Mouse (Mus musculus): ENCODE results near the gene Zfp277.

Zfp277 gene

DNA sequence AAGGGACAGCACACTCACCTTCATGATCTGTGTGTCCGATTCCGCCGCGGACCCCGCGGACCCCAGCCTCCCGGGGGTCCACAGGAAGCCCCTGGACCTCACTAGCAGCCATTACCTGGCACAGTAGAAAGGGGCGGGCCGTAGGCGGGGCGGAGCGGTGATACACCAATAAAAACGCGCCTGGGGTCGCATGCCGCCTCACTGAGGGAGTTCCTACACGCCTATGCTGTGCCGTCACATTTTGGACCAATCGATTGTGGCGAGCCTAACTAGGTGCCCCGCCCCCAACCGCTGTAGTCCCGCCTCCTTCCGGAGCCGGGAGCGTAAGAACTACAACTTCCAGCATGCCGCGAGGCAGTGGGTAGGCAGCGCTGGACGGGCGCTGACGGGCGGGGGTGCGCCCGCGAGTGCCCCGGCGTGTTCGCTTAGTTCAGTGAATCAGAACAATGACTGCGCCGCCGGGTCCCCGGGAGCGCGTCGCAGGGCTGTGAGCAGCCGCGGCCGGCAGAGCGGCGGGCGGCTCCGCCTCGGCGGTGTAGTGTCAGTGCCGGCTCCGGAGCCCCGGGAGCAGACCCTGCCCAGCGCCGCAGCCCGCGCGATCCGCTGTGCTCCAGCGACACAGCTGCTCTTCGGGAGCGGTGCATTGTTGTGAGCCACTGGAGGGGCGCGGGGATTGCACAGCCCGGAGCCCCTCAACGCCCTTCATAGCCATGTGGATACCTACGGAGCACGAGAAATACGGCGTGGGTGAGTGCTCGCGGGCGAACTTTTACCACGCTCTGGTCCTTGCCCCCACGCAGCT lies at the start of gene Zfp277, which contains the start of gene Dock4:
Gene Zfp277 (minus strand): TSS at position 255 of the 802 bp plus-strand sequence.
Gene Dock4 (plus strand): TSS at position 305 of the 802 bp plus-strand sequence.
- peak; percentile 99 for DNase-seq (ENCODE audit: low spot score in 2 of 2)

GRCm38 (mm10) chr12:40486047-40486837 lies 40.5 kb upstream of the Zfp277 start:
- DNase-seq (ENCODE audit: low spot score in 2 of 2): no peak

GRCm38 (mm10) chr12:40485210-40485609 lies 39.5 kb upstream of the Zfp277 start:
- DNase-seq (ENCODE audit: low spot score in 2 of 2): no peak

GRCm38 (mm10) chr12:40484224-40484623 lies 38.5 kb upstream of the Zfp277 start:
- DNase-seq (ENCODE audit: low spot score in 2 of 2): peak in 1 of 2 experiments; percentile 42

DNA sequence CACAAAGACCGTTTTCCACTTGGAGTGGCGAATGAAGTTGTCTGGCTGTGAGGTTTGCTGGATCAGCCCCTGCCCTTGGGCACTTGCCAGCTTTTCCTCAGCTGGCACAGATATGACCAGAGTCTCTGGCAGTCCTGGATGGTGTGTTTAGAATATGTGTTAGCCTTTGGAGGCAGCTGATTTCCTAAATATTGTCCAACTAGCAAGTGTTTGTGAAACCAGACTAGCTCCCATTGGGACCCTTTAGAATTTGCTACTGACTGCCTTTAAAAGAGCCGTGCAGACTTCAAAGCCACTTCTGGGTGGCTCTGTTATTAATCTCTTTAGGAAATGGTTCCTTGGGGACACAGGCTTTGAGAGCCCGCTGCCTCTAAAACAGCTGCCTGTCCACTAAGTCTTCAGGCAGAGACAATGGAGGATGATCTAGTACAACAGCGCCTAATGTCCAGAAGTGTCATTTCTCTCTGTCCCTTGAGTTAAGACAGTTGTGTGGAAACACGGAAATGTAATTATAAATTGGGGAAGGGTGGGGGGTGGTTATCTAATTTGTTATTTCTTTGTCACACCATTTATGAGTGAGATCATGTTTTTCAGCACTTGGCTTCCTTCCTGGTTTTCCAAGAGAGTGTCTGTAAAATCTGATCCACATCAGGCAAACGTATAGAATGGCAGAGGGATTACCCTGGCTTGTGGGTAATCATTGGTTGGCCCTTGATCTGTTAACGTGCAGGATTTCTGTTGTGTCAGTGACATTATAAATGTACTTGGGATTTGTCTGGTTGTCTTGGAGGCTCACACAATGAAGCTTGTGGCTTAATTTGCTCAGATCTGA lies 32.1 kb upstream of the Zfp277 start:
- no peak for DNase-seq (ENCODE audit: low spot score in 2 of 2)

DNA sequence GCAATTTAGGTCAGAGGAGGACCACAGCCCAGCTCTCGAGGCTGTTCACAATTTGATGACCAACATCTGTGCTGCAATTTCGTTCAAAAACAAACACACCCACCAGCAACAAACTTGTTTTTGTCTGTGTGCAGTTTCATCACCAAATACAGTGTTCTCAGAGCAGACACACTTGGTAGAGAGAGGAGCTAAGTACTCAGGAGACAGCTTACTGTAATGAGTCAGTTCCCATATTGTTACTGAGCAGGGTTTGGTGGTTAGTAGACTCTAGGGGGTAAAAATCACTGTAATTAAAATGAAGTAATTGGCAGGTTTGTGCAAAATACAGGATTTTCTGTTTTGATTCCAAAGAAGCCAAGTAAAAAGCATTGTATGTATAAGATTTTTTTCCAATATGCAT lies 28.0 kb upstream of the Zfp277 start:
- DNase-seq (ENCODE audit: low spot score in 2 of 2): no peak

- no peak for DNase-seq (ENCODE audit: low spot score in 2 of 2)
These were observed 26.1 kb upstream of the Zfp277 start for GRCm38 (mm10) chr12:40471649-40472399.

GRCm38 (mm10) chr12:40469009-40469408 lies 23.3 kb upstream of the Zfp277 start:
- no peak for DNase-seq (ENCODE audit: low spot score in 2 of 2)

- DNase-seq (ENCODE audit: low spot score in 2 of 2): no peak
These were observed 22.5 kb upstream of the Zfp277 start for GRCm38 (mm10) chr12:40468235-40468634.

DNA sequence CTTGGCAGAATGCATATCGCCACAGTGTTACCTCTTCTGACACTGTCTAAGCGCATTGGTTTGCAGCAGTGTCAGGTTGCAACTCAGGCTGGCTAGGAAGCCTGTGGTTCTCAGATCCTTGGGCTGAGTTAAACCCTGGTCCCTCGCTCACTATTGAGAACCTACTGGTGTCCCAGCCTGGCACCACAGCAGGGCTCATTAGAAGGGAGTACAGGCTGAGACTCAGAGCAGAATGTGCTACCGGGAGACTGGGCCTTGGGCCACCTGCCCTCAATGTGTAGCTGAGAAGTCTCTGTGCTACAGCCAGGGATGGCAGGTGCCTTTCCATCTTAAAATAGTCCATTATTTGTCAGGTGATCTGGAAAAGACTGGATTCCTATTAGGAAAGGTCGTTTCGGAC lies 18.6 kb upstream of the Zfp277 start:
- DNase-seq (ENCODE audit: low spot score in 2 of 2): no peak

DNA sequence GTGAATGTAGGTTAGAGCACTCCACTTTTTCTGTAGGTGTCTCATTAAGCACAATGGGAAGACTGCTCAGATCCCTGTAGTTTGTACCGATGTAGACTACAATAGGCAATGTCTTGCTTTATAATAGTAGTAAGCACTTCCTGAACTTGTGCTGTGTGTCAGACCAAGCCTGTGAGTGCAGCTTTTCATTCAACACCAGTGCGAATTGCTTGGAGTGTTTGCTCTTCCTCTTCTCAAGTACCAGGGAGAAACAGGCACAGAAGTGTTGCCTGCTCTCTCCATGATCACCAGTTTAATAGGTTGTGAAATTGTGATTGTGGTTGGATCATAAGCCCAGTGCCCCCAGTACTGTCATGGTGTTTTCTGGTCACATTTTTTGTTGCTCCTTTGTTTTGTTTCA lies 18.1 kb upstream of the Zfp277 start:
- DNase-seq (ENCODE audit: low spot score in 2 of 2): no peak

GRCm38 (mm10) chr12:40462693-40463235 lies 17.1 kb upstream of the Zfp277 start:
- no peak for DNase-seq (ENCODE audit: low spot score in 2 of 2)

DNA sequence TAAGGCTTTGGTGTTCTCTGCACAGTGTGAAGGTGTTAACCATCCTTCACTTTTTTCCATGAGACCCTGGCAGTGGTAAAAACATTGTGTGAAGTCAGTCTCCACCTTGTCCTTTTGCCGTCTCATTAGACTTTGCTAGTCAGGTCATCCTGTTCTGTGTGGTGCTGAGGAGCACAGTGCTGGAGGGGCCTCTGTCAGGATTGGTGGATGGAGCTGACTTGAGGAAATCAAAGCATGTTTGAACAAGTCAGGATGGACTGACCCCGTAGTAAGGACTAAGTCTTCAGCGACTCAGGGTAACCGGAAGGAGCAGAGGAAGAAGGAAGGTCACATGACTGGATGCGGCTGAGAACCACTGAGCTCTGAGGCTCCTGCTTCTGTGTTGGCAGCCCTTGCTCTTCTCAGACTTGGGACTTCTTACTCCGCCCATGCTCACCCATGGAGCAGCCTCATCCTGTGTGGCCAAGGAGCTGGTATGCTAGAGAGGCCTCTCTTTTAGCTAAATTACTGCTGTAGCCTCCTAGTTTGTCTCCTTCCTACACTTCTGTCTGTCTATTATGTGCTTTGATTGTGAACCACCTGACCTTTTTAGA lies 14.1 kb upstream of the Zfp277 start:
- DNase-seq (ENCODE audit: low spot score in 2 of 2): no peak

DNA sequence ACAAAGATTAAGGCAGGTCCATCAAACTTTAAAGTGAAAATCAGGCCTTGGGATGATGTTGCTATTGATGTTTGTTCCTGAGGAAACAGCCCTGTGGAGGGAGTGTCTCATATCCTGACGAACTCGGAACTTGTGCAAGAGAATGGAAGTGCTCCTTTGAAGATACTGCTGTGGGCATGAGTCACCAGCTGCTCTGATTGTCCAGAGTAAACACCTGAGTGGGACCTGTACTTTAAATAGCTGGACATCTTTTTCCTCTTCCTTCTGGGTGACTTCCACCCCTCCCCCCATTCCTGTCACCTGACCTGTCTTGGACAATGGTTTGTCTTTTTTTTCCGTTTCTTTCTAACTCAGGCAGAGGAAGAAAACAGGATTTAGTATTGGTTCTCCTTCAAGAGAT lies 13.3 kb upstream of the Zfp277 start:
- DNase-seq (ENCODE audit: low spot score in 2 of 2): no peak

GRCm38 (mm10) chr12:40456517-40456916 lies 10.8 kb upstream of the Zfp277 start:
- no peak for DNase-seq (ENCODE audit: low spot score in 2 of 2)

- no peak for DNase-seq (ENCODE audit: low spot score in 2 of 2)
These were observed 3.6 kb upstream of the Zfp277 start for GRCm38 (mm10) chr12:40449119-40449795.

DNA sequence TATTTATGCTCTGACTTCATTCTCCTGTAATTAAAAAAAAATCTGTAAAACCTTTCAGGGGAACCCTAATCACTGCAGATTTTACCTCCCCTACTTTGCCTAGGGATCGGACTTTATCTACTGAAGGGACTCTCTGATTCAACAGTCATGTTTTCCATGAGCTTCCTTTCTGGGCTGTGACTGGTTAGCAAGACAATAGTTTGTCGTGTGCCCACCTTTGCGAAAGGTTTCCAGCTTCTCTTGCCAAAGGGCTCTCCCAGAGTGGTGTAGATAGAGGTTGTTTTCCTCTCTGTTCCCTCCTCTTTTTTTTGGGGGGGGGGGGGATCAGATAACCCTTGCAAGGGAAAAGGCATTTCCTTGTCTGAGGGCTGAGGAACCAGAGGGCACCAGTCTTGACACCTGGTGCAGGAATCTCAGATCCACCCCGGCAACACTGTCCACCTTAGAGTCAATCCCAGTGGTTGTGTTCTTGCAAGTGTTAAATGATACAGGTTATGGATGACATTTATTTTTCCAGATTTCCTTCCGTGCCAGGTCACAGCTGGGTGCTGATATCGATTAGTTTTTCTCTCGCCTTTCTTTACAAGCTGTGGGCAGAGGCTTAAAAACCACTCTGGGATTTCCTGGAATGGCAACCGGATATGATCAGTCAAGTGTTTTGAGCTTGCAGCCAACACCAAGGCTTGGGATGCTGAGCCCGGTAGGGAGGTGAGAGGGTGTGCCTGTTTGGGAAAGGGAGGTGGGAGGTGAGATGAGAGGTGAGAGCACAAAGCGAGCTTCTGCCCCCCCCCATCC lies 2.1 kb upstream of the Zfp277 start:
- peak in 1 of 2 experiments; percentile 33 for DNase-seq (ENCODE audit: low spot score in 2 of 2)

DNA sequence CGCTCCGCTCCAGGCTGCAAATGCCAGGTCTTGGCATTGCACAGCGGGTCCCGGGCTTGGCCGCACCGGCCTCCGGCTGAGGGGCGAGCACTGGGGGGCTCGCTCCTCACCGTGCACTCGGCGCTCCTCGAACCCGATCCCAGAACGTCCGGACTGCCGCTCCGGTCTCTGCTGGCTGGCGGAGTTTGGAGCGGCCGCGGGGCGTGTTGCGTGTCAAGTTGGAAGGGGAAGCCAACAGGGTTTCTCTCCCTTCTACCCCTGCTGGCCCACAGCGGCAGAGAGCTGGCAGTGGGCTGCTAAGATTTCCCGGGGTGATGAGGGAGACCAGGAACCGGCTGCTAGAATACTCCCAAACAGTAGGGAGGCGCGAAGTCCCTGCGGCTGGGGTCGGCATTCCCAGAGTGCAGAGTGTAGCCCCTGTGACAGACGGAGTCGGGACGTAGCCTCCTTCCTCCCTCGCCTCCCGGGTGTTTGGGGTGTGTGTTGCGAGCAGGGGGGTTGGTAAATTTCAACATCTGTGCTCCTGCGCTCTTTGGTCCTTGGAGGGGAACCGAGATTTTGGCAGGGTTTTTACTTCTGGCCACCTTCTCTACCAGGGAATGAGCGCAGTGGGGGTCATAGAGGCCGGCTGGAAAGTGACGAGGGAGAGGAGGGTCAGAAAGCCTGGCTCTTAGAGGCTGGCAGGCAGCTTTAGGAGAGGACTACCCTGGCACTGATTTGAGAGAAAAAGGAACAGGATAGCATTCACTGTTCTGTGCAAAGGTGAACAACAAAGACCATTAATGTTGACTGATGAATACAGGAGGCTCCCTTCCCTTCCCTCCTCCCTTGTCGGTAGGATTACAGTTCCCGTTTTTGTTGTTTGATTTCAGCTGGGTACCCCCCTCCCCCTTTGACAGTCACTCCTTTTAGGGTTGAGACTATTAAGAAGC lies 1.0 kb upstream of the Zfp277 start:
- peak; percentile 40 to 41 for DNase-seq (ENCODE audit: low spot score in 2 of 2)

Measured in right cerebral cortex, adult 2 months (tissue).